Mouse (Mus musculus) embryo, embryonic 11.5 days (tissue): ENCODE measurements around the gene Fam124b.

Source experiments
- DNase-seq: peaks from one replicate; pipeline ENCODE4 v3.0.0-alpha.2; 2012; ENCODE audit warnings: low read depth, low spot score

Fam124b gene

GRCm38 (mm10) chr1:80218268-80218667 lies at the start of gene Fam124b:
Gene Fam124b, minus strand, starts transcription at chr1:80218473.
- DNase-seq: no peak

DNA sequence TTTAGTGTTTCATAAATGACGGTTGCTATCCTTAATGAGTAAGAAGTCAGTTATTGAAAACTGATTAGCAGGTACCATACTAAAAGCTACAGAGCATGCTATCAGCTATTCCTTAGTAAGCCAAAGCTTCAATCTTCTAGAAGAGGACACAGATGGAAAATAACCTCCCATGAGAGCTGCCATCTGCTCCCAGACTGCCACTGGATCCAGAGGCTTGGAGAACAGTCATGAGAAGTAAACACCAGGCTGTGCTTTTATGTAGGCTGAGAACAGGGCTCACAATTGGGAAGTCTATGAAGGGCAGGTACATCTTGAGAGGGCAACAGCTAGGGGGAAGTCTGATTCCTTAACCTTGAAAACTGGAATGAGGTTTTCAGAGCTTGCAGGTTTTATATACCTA lies 42.2 kb upstream of the Fam124b start:
- DNase-seq: no peak

- DNase-seq: no peak
Observed at GRCm38 (mm10) chr1:80258632-80259031, 40.4 kb upstream of the Fam124b start.

- no peak for DNase-seq
Observed at GRCm38 (mm10) chr1:80253309-80253708, 35.0 kb upstream of the Fam124b start.

DNA sequence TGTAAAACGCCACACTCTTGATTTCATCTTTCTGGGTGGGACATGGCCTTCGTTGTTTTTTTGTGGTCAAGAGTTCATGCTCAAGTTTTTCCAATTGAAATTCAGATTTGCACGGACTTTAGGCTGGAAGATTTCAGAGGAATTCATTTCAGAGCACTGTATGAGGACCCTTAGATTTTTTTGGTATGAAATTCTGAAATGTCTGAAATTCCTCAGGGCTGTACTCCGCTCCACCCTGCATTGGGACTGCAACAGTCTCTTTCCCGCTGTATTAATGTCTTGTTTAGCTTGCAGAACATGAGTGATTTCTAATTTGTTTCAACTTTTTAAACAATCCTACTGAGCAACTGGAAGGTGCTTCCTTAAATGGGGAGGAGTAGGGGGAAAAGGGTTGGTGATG lies 32.0 kb upstream of the Fam124b start:
- no peak for DNase-seq

- DNase-seq: no peak
Observed at GRCm38 (mm10) chr1:80247131-80247530, 28.9 kb upstream of the Fam124b start.

DNA sequence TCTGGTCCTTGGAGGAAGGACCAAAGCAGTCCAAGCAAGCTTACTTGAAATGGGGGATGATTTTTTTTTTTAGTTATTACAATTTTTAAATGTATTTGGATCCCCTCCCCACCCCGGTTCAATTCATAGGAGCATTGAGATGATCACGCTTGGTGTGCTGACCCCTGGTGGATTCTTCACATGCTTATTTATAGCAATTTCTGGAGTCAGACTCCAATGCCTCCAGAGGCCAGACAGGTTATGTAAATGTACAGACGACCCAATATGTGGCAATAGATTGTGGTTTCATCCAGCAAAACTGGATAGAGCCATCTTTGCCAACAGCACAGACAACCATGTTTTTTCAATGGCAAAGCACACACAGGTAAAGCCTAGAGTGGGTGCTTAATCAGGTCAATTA lies 25.9 kb upstream of the Fam124b start:
- DNase-seq: no peak

GRCm38 (mm10) chr1:80241579-80241978 lies 23.3 kb upstream of the Fam124b start:
- no peak for DNase-seq

GRCm38 (mm10) chr1:80240017-80240660 lies 21.9 kb upstream of the Fam124b start:
- DNase-seq: no peak

GRCm38 (mm10) chr1:80239481-80239880 lies 21.2 kb upstream of the Fam124b start:
- DNase-seq: no peak

DNA sequence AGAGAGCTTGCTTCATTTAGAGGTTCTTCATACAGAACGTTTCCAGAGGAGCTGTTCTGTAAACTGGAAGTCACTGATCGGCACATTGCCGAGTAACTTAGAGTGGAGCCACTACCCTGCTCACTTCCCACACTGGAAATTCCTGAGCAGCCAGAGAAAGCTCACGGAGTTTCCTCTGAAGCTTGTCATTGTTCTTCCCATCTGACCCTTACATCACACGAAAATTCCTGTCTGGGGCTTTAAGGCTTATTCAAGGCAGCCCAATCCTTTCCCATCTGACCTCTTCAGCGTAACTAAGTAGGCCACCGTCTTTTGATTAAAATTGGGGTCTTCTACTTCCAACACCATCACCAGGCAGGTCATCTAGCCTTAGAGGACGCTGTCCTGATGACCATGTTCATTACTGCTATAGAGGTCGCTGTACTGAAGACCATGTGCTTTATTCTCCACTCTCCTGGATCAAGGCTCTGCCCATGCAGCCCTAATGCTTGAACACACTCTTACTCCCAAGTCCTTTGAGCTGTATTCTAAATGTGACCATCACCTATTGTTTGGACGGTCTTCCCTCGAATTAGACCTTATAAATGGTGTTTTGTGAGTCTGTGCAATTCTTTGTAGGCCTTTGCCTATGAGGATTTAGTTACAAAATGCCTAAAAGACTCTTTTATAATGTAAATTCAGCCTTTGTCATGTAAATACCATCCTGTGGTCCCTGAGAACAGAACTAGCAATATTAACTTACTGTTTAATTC lies 18.9 kb upstream of the Fam124b start:
- no peak for DNase-seq

- no peak for DNase-seq
Observed at GRCm38 (mm10) chr1:80236126-80236525, 17.9 kb upstream of the Fam124b start.

- no peak for DNase-seq
Observed at GRCm38 (mm10) chr1:80230612-80231011, 12.3 kb upstream of the Fam124b start.

GRCm38 (mm10) chr1:80224839-80225412 lies 6.7 kb upstream of the Fam124b start:
- DNase-seq: no peak

- no peak for DNase-seq
Observed at GRCm38 (mm10) chr1:80221151-80221550, 2.9 kb upstream of the Fam124b start.

DNA sequence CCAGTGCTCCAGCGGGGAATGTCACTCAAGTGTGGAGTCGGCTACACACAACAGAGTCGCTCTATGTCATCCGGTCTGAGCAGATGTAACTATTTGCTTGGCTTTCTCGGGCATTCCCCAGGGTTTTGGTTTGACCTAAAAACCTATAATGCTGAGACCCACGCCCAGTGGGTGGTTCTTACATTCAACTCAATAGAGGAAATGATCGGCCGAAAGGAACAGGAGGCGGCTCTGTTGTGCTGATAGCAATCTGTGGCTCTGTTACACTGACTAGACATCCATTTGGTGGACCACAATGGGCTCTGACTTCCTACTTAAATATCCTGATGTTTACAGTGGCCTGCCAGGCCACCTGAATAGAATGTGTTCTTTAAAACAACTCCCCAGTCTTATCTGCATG lies 4.4 kb downstream of the Fam124b start:
- DNase-seq: no peak

DNA sequence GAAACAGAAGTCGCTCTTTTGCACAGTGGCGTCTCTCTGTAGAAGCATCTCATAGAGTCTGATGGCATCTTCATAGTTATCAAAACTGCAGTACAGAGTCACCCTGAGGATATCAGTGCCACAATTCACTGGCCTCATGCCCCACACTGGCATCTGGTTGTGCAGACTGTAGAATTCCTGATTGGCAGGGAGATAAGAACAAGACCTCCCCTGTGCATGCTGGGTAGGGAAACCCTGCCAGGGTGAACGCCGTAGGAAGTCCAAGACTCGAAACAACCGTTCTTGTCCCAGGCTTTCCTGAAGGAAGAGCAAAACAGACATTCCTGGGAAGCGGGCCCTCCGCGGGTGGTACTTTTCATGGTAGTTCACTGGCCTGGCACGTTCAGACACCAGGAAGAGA lies 5.1 kb downstream of the Fam124b start:
- DNase-seq: no peak

DNA sequence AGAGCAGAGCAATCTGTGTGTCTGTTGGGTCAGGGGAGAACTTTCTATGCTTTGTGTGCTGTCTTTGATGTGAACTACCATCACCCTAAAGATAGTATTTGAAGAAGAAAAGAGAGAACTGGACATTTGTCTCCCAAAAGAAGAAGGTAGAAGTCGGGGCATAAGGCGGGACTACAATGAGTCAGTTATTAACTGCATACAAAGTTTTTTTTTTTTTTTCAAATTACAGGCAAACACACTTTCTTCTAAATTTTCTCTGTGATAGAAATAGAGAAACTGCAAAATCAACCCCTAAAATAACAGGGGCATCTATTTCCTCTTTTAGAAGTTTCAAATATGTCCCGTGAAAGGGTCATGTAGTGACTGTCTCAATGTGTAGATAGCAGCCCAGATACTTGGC lies 16.0 kb downstream of the Fam124b start:
- no peak for DNase-seq

GRCm38 (mm10) chr1:80192837-80193236 lies 25.4 kb downstream of the Fam124b start:
- no peak for DNase-seq

DNA sequence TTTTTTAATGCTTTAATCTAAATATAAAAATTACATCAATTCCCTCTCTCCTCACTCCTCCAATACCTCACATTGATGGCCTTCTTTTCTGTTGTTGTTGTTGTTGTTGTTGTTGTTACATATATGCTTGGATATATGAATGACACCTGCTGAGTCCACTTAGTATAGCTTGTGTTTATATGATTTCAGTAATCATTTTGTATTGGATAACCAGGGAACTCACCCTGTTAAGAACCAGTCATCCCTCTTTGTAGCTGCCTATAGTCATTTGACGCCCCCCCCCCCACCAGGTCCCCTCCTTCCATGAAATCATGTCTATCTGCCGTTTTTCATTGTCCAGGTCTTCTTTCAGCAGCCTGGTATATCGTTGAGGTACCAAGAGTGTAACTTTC lies 36.9 kb downstream of the Fam124b start:
- no peak for DNase-seq

DNA sequence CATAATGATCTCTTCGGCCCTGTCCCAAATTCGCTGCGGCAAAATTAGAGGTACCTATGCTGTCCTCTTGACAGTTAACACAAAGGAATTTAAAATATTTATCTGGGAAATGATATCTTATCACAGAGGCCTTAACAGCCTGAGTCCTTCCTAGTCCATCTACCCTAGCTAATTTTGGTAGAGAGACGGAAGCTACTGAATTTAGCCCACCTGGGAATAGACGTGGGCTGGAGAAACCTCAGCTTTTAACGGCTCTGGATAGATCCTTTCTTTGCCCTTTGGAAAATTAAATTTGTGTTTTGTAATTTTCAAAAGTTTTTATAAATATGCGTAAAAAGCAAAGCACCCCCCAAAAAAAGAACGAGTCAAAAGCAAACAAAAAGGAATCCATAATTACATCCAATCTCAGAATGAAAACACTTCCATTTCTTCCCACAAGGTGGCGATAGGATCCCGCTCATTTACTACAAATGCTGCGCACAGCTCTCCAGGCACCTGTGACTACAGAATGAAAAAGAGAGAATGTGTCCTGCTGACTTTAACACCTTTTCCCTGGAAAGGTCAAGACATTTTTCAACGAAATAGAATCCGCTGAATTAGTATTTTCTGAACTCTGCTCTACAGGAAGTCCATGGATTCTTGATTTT lies 37.4 kb downstream of the Fam124b start:
- DNase-seq: peak; percentile 49

- peak; percentile 23 for DNase-seq
Observed at GRCm38 (mm10) chr1:80180128-80180527, 38.1 kb downstream of the Fam124b start.
